Mouse (Mus musculus): ENCODE measurements around the gene Pkp2. TPM values are rescaled to one million over a fixed set of nuclear protein-coding genes. Genes with fewer than 3 reads are reported as not detected.
"Not testable (repeated sequence)": the region's sequence is repeated elsewhere in the genome, so short reads cannot be mapped to it uniquely, and the experiment has no call there.

Gene Pkp2
- total and polyA plus RNA-seq, 3 experiments: 0.54 to 2.2 TPM; not detected in 1

DNA sequence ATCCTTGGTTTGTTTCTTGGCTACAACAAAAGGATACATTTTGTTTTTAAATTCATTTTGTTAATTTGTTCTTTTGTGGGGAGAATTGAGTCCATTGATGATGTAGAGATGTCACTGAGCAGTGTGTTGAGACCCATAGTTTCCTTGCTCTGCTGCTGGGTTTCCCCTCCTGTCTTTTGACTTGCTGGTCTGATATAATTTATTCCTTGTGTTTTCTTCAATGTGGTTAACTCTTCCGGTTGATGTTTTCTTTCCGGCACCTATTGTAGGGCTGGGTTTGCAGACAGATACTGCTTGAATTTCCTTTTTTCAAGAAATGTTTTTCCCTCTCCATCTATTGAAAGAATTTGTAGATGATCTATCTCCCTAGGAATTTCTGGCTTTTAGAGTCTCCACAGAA, 20.8 kb downstream of the Pkp2 start:
- Histone ChIP-seq H3K9ac (ENCODE audit: control insufficient read depth, low read depth, low read length, poor library complexity, severe bottlenecking) (no peak overlapping the region), H3K9me3 (replicated peaks; ENCODE audit: insufficient read depth, low read length) (no peaks in the 10 kb centered on the region), H3K27ac (ENCODE audit: control insufficient read depth, low read depth, low read length) (no peak overlapping the region), H3K36me3 (ENCODE audit: control insufficient read depth in 1 of 2, insufficient read depth in 2 of 2, low read length in 2 of 2) (no peaks in the 10 kb centered on the region), H3K27me3 (ENCODE audit: control insufficient read depth in 1 of 2, insufficient read depth in 2 of 2, low read length in 2 of 2) (no peaks in the 10 kb centered on the region), H3K4me1 (ENCODE audit: control insufficient read depth in 1 of 2, insufficient read depth in 2 of 2, low read length in 2 of 2) (peaks cover 0 to 4% of the 10 kb centered on the region in 2 experiments; a peak in 1 of 4 replicates), H3K4me3 (ENCODE audit: control insufficient read depth in 1 of 2, insufficient read depth in 1 of 2, low read depth in 2 of 2, low read length in 2 of 2) (no peak overlapping the region), H3K79me2 (ENCODE audit: control insufficient read depth, insufficient read depth, low read length, poor library complexity) (no peaks in the 10 kb centered on the region)
- no peak for DNase-seq (ENCODE audit: low read depth, low spot score)
- TF ChIP-seq GATA1 (IDR thresholded peaks at IDR 0.05; ENCODE audit: low read depth, low read length): no peak
- no peak for TF ChIP-seq ZNF384 (IDR thresholded peaks at IDR 0.05; ENCODE audit: low read depth, low read length)
- TF ChIP-seq POLR2AphosphoS5 (IDR thresholded peaks at IDR 0.05; ENCODE audit: borderline replicate concordance, low read depth, low read length): no peak
- TF ChIP-seq NRF1 (IDR thresholded peaks at IDR 0.05; ENCODE audit: insufficient read depth, low read depth, low read length, poor library complexity, severe bottlenecking): no peak
- TF ChIP-seq POLR2A (IDR thresholded peaks at IDR 0.05; ENCODE audit: control insufficient read depth in 1 of 2, insufficient read depth in 1 of 2, low read depth in 1 of 2, low read length in 2 of 2, poor library complexity in 1 of 2): no peak
- TF ChIP-seq MAFK (IDR thresholded peaks at IDR 0.05; ENCODE audit: borderline replicate concordance, low read depth, low read length): no peak

DNA sequence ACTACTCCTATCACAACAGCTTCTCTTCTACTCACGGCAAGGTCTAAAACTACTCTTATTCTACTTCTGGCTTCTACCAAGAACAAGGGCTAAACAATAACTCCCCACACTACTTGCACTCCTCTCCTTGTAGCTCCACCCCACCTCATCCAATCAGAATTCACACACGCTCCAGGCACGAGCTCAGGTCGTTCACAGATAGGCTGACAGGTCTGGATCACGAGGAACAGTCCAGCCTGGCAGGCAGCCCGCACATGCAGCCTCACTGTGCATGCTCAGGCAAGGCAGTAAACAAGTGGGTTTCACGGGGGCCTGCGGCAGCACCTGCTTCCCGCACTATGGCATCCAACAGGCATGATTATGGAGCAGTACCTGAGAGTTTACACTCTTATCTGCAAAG, 23.6 kb downstream of the Pkp2 start:
- not testable (repeated sequence) for H3K4me1 ChIP-seq (ENCODE audit: control insufficient read depth in 1 of 2, insufficient read depth in 2 of 2, low read length in 2 of 2); H3K27ac ChIP-seq (ENCODE audit: control insufficient read depth, low read depth, low read length); DNase-seq (ENCODE audit: low read depth, low spot score); H3K9me3 ChIP-seq (replicated peaks; ENCODE audit: insufficient read depth, low read length); H3K9ac ChIP-seq (ENCODE audit: control insufficient read depth, low read depth, low read length, poor library complexity, severe bottlenecking); H3K79me2 ChIP-seq (ENCODE audit: control insufficient read depth, insufficient read depth, low read length, poor library complexity); H3K27me3 ChIP-seq (ENCODE audit: control insufficient read depth in 1 of 2, insufficient read depth in 2 of 2, low read length in 2 of 2); H3K36me3 ChIP-seq (ENCODE audit: control insufficient read depth in 1 of 2, insufficient read depth in 2 of 2, low read length in 2 of 2); H3K4me3 ChIP-seq (ENCODE audit: control insufficient read depth in 1 of 2, insufficient read depth in 1 of 2, low read depth in 2 of 2, low read length in 2 of 2)

DNA sequence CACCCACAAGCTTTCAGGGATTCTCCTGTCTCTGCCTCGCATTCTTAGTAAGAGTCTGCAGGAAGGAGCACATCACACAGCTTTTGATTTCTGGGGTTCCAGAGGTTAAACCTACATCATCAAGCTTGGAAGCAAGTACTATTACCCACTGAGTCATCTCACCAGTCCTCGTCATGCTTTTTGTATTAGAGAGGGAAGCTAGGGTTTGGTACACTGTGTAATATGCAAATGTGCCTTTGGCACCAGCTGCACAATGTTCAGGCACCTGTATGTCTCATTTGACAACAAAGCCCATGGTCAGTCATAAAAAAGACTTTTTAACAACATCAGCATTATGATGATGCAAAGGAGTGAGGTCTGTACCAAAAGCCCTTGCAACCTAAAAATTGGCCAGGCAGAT, 25.2 kb downstream of the Pkp2 start:
- no peaks in the 10 kb centered on the region for H3K4me1 ChIP-seq (ENCODE audit: control insufficient read depth in 1 of 2, insufficient read depth in 2 of 2, low read length in 2 of 2)
- DNase-seq (ENCODE audit: low read depth, low spot score): no peak
- no peak overlapping the region for H3K27ac ChIP-seq (ENCODE audit: control insufficient read depth, low read depth, low read length)

More for the DNA sequence above, 25.2 kb downstream of the Pkp2 start:
- H3K9me3 ChIP-seq (replicated peaks; ENCODE audit: insufficient read depth, low read length): no peaks in the 10 kb centered on the region
- no peak overlapping the region for H3K9ac ChIP-seq (ENCODE audit: control insufficient read depth, low read depth, low read length, poor library complexity, severe bottlenecking)
- H3K36me3 ChIP-seq (ENCODE audit: control insufficient read depth in 1 of 2, insufficient read depth in 2 of 2, low read length in 2 of 2): no peaks in the 10 kb centered on the region
- no peaks in the 10 kb centered on the region; a peak in 1 of 4 replicates for H3K27me3 ChIP-seq (ENCODE audit: control insufficient read depth in 1 of 2, insufficient read depth in 2 of 2, low read length in 2 of 2)
- TF ChIP-seq KAT2A (conservative IDR thresholded peaks at IDR 0.05; ENCODE audit: low read depth, low read length) (no peak), CHD1 (IDR thresholded peaks at IDR 0.05; ENCODE audit: low read depth, low read length) (no peak), RAD21 (IDR thresholded peaks at IDR 0.05; ENCODE audit: low read depth, low read length) (no peak), E2F4 (IDR thresholded peaks at IDR 0.05; ENCODE audit: borderline replicate concordance, low read depth, low read length) (no peak), EP300 (IDR thresholded peaks at IDR 0.05; ENCODE audit: low read depth in 1 of 2, low read length in 2 of 2) (no peak), GATA1 (IDR thresholded peaks at IDR 0.05; ENCODE audit: low read depth, low read length) (no peak), SIN3A (IDR thresholded peaks at IDR 0.05; ENCODE audit: low read length) (no peak), TBP (IDR thresholded peaks at IDR 0.05; ENCODE audit: low read depth, low read length) (no peak), CHD2 (IDR thresholded peaks at IDR 0.05; ENCODE audit: low read length) (no peak), NRF1 (IDR thresholded peaks at IDR 0.05; ENCODE audit: insufficient read depth, low read depth, low read length, poor library complexity, severe bottlenecking) (no peak), JUND (IDR thresholded peaks at IDR 0.05; ENCODE audit: low read depth, low read length) (no peak), ZKSCAN1 (IDR thresholded peaks at IDR 0.05; ENCODE audit: low read depth, low read length) (no peak), USF1 (IDR thresholded peaks at IDR 0.05; ENCODE audit: low read depth, low read length) (no peak), RCOR1 (IDR thresholded peaks at IDR 0.05; ENCODE audit: low read depth, low read length) (no peak), MYB (IDR thresholded peaks at IDR 0.05; ENCODE audit: low read depth, low read length) (no peak), POLR2A (IDR thresholded peaks at IDR 0.05; ENCODE audit: control insufficient read depth in 1 of 2, insufficient read depth in 1 of 2, low read depth in 1 of 2, low read length in 2 of 2, poor library complexity in 1 of 2) (no peak)
- H3K79me2 ChIP-seq (ENCODE audit: control insufficient read depth, insufficient read depth, low read length, poor library complexity): no peaks in the 10 kb centered on the region
- no peak overlapping the region for H3K4me3 ChIP-seq (ENCODE audit: control insufficient read depth in 1 of 2, insufficient read depth in 1 of 2, low read depth in 2 of 2, low read length in 2 of 2)
